Mouse (Mus musculus) liver, embryonic 11.5 days (tissue): ENCODE results near the gene Wnt3. TPM values are rescaled to one million over a fixed set of nuclear protein-coding genes. Genes with fewer than 3 reads are reported as not detected.

Source experiments
- ATAC-seq: fragments of 200-750 bp; cut with Nextera tagmentation; replicated peaks from 2 replicates; pipeline ENCODE4 v1.8.0; 2017; ENCODE audit warnings: moderate number of reproducible peaks, mild to moderate bottlenecking, moderate TSS enrichment, moderate library complexity; ENCODE audit not compliant: low FRiP score
- DNase-seq: peaks from one replicate; pipeline ENCODE4 v3.0.0-alpha.2; 2017; ENCODE audit warnings: low spot score
- H3K27ac ChIP-seq: fragments of 300-500 bp; sonication (generic); 2 replicates; pipeline ENCODE4 v1.5.1; 2014; ENCODE audit warnings: mild to moderate bottlenecking, low read depth, low read length, control low read depth
- H3K27me3 ChIP-seq: fragments of 300-500 bp; sonication (generic); replicated peaks from 2 replicates; pipeline ENCODE4 v1.6.1; 2014; ENCODE audit warnings: low read length, mixed read lengths; ENCODE audit not compliant: control insufficient read depth, insufficient read depth
- H3K36me3 ChIP-seq: fragments of 300-500 bp; sonication (generic); 2 replicates; pipeline ENCODE4 v1.6.1; 2014; ENCODE audit warnings: mild to moderate bottlenecking, low read length, moderate library complexity, mixed read lengths; ENCODE audit not compliant: control insufficient read depth, insufficient read depth
- H3K4me1 ChIP-seq: fragments of 300-500 bp; sonication (generic); replicated peaks from 2 replicates; pipeline ENCODE4 v1.6.1; 2014; ENCODE audit warnings: low read length, mixed read lengths; ENCODE audit not compliant: control insufficient read depth, insufficient read depth
- H3K4me2 ChIP-seq: fragments of 300-500 bp; sonication (generic); 2 replicates; pipeline ENCODE4 v1.6.1; 2014; ENCODE audit warnings: mild to moderate bottlenecking, control low read depth, moderate library complexity
- H3K4me3 ChIP-seq: fragments of 300-500 bp; sonication (generic); 2 replicates; pipeline ENCODE4 v1.5.1; 2014; ENCODE audit warnings: low read depth, low read length, control low read depth
- H3K9ac ChIP-seq: fragments of 300-500 bp; sonication (generic); 2 replicates; pipeline ENCODE4 v1.6.1; 2014; ENCODE audit warnings: low read depth, low read length, control low read depth
- H3K9me3 ChIP-seq: fragments of 300-500 bp; sonication (generic); 2 replicates; pipeline ENCODE4 v1.6.1; 2016; ENCODE audit warnings: low read length, inconsistent platforms, mixed read lengths; ENCODE audit not compliant: control insufficient read depth
- WGBS: fragments of 180-500 bp; shearing (Covaris S2); extraction: QIAGEN DNeasy Blood & Tissue Kit; methylation state at CpG from one replicate; pipeline ENCODE4 v1.1.7; 2014; 5-methylcytosine and 5-hydroxymethylcytosine counted together
- polyA plus RNA-seq: library from polyadenylated mRNA; unstranded; fragments of >200 nt; fragmentation: Nextera tagmentation; extraction: Ambion mirVana; gene quantifications from 2 replicates; pipeline ENCODE4 v1.2.1, GENCODE M21; 2014

Gene Wnt3
- polyA plus RNA-seq, 1 experiment from 2014 or later = 0.47 TPM

- WGBS = 63% methylated on average over 8 of the region's 8 CpGs
- H3K4me2 ChIP-seq = no peak overlapping the region
- DNase-seq = no peak
Observed at GRCm38 (mm10) chr11:103862951-103863350, 89.0 kb downstream of the Wnt3 start.

GRCm38 (mm10) chr11:103864486-103864885 is 90.5 kb downstream of the Wnt3 start:
- H3K4me1 ChIP-seq = no peaks in the 10 kb centered on the region
- ATAC-seq (no peak), DNase-seq (no peak)
- H3K4me2 ChIP-seq = no peak overlapping the region
- H3K36me3 ChIP-seq = no peaks in the 10 kb centered on the region; the same call in 1 of the 2 replicates
- no peaks in the 10 kb centered on the region for H3K9me3 ChIP-seq
- H3K9ac ChIP-seq = no peak overlapping the region
- 83% methylated on average over 4 of the region's 4 CpGs for WGBS
- no peaks in the 10 kb centered on the region for H3K27me3 ChIP-seq
- H3K27ac ChIP-seq = no peak overlapping the region
- no peak overlapping the region for H3K4me3 ChIP-seq

More at GRCm38 (mm10) chr11:103862951-103863350, 89.0 kb downstream of the Wnt3 start:
- no peak overlapping the region for H3K27ac ChIP-seq
- no peak for ATAC-seq
- H3K9me3 ChIP-seq = no peaks in the 10 kb centered on the region
- no peaks in the 10 kb centered on the region for H3K4me1 ChIP-seq
- H3K27me3 ChIP-seq = no peaks in the 10 kb centered on the region
- H3K9ac ChIP-seq = no peak overlapping the region
- no peaks in the 10 kb centered on the region; the same call in 1 of the 2 replicates for H3K36me3 ChIP-seq
- H3K4me3 ChIP-seq = no peak overlapping the region

GRCm38 (mm10) chr11:103865346-103865745 is 91.4 kb downstream of the Wnt3 start:
- no peaks in the 10 kb centered on the region for H3K27me3 ChIP-seq
- ATAC-seq (no peak), DNase-seq (no peak)
- 82% methylated on average over 7 of the region's 7 CpGs for WGBS
- no peak overlapping the region for H3K4me2 ChIP-seq
- H3K27ac ChIP-seq = no peak overlapping the region
- H3K36me3 ChIP-seq = no peaks in the 10 kb centered on the region; the same call in 1 of the 2 replicates
- no peak overlapping the region for H3K4me3 ChIP-seq
- no peaks in the 10 kb centered on the region for H3K4me1 ChIP-seq
- H3K9me3 ChIP-seq = no peaks in the 10 kb centered on the region
- no peak overlapping the region for H3K9ac ChIP-seq

Other genes with a start within 250 kb of the Wnt3 start
- gene Gm884, start 153.0 kb upstream of the Wnt3 start, polyA plus RNA-seq = not detected in 2 replicates
- gene Lyzl6, start 135.3 kb upstream of the Wnt3 start, polyA plus RNA-seq = not detected in 2 replicates
- not detected in 2 replicates for gene Rprml, start 124.6 kb upstream of the Wnt3 start, polyA plus RNA-seq
- gene Gosr2, start 76.3 kb upstream of the Wnt3 start, polyA plus RNA-seq = 65.9 and 78.1 TPM in 2 replicates
- 0.19 and 0.34 TPM in 2 replicates for gene Wnt9b, start 24.3 kb upstream of the Wnt3 start, polyA plus RNA-seq
- gene Nsf, start 179.9 kb downstream of the Wnt3 start, polyA plus RNA-seq = 50.3 and 54.3 TPM in 2 replicates
- gene Arf2, start 192.6 kb downstream of the Wnt3 start, polyA plus RNA-seq = 28.2 and 32.7 TPM in 2 replicates